Mouse (Mus musculus) kidney, postnatal 0 days (tissue): ENCODE results near the gene Ppp2r2c. TPM values are rescaled to one million over a fixed set of nuclear protein-coding genes. Genes with fewer than 3 reads are reported as not detected.

ENCODE experiments used
- ATAC-seq: fragments of 200-750 bp; cut with Nextera tagmentation; replicated peaks from 2 replicates; pipeline ENCODE4 v1.8.0; 2017; ENCODE audit warnings: low read depth, moderate number of reproducible peaks, moderate TSS enrichment, moderate library complexity; ENCODE audit not compliant: low FRiP score
- DNase-seq: peaks from one replicate; pipeline ENCODE4 v3.0.0-alpha.2; 2016; ENCODE audit warnings: low spot score
- H3K27ac ChIP-seq: fragments of 300-500 bp; sonication (generic); 2 replicates; pipeline ENCODE4 v1.5.1; 2014; ENCODE audit warnings: mild to moderate bottlenecking
- H3K27me3 ChIP-seq: fragments of 300-500 bp; sonication (generic); 2 replicates; pipeline ENCODE4 v1.6.1; 2014; ENCODE audit warnings: low read length, mixed read lengths; ENCODE audit not compliant: insufficient read depth
- H3K36me3 ChIP-seq: fragments of 300-500 bp; sonication (generic); 2 replicates; pipeline ENCODE4 v1.6.1; 2014; ENCODE audit warnings: low read length, mixed read lengths; ENCODE audit not compliant: insufficient read depth
- H3K4me1 ChIP-seq: fragments of 300-500 bp; sonication (generic); replicated peaks from 2 replicates; pipeline ENCODE4 v1.6.1; 2014; ENCODE audit warnings: antibody characterized with exemption, low read length, mixed read lengths; ENCODE audit not compliant: insufficient read depth
- H3K4me2 ChIP-seq: fragments of 300-500 bp; sonication (generic); 2 replicates; pipeline ENCODE4 v1.6.1; 2014; ENCODE audit warnings: mild to moderate bottlenecking, low read length, moderate library complexity, mixed read lengths
- H3K4me3 ChIP-seq: fragments of 300-500 bp; sonication (generic); replicated peaks from 2 replicates; pipeline ENCODE4 v1.5.1; 2014; ENCODE audit warnings: low read depth, low read length
- H3K9ac ChIP-seq: fragments of 300-500 bp; sonication (generic); 2 replicates; pipeline ENCODE4 v1.6.1; 2014; ENCODE audit warnings: low read depth, low read length
- H3K9me3 ChIP-seq: fragments of 300-500 bp; sonication (generic); replicated peaks from 2 replicates; pipeline ENCODE4 v1.6.1; 2016; ENCODE audit warnings: low read length, inconsistent platforms, mixed read lengths
- CTCF ChIP-seq: IDR thresholded peaks from 2 replicates; pipeline ENCODE4 v1.5.1; 2016; ENCODE audit warnings: antibody characterized with exemption, low read depth, mild to moderate bottlenecking, moderate library complexity
- WGBS: fragments of 180-500 bp; shearing (Covaris S2); extraction: QIAGEN DNeasy Blood & Tissue Kit; methylation state at CpG from one replicate; pipeline ENCODE4 v1.1.7; 2014; 5-methylcytosine and 5-hydroxymethylcytosine counted together
- polyA plus RNA-seq: library from polyadenylated mRNA; unstranded; fragments of >200 nt; fragmentation: Nextera tagmentation; extraction: Ambion mirVana; gene quantifications from 2 replicates; pipeline ENCODE4 v1.2.1, GENCODE M21; 2015

Gene Ppp2r2c
- polyA plus RNA-seq, 1 experiment from 2014 or later, result 0.11 TPM

DNA sequence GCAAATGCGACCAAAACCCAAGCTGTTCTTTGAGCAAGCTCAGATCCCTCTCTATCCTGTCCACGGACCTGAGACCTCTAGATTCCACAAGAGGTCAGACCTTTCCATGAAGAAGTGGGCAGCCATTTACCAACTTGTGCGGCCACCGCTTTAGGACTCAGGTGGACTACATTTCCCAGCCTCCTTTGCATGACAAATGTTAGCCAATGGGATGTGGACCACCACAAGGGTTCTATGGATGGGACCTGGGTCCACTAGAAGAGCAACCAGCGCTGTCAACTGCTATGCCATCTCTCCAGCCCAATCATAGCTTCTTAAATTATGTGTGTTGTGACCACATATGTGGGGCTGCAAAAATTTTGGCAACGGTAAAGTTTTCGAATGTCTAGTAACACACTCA, 37.0 kb upstream of the Ppp2r2c start:
- no peak for TF ChIP-seq CTCF
- ATAC-seq (no peak), DNase-seq (no peak)
- Histone ChIP-seq H3K4me3 (no peak overlapping the region), H3K4me2 (no peak overlapping the region), H3K27ac (no peak overlapping the region), H3K27me3 (no peaks in the 10 kb centered on the region), H3K4me1 (peaks cover 4% of the 10 kb centered on the region; the same call in 1 of the 2 replicates), H3K36me3 (no peaks in the 10 kb centered on the region), H3K9ac (no peak overlapping the region), H3K9me3 (no peaks in the 10 kb centered on the region)
- WGBS, result 62% methylated on average over 7 of the region's 7 CpGs

DNA sequence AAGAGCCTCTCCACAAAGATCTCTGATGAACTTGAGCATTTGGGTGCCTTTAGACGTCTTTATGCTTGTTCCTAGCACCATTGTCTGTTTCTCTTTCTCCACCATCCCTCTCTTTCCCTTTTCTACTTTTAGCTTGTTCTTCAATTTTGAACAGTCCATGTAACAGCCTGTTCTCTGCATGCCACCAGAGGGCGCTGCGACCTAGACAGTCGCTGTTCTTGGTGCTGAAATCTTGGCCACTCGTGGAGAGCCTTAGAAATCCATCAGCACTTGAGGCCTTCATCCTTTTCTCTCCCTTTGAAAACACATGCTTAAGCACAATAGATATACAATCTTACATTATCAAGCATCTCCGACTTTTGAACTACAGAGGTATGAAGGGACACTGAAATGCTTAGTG, 32.4 kb upstream of the Ppp2r2c start:
- ATAC-seq (no peak), DNase-seq (peak; percentile 80)
- Histone ChIP-seq H3K9me3 (no peaks in the 10 kb centered on the region), H3K36me3 (no peaks in the 10 kb centered on the region), H3K4me3 (no peak overlapping the region), H3K9ac (no peak overlapping the region), H3K27ac (no peak overlapping the region), H3K27me3 (no peaks in the 10 kb centered on the region), H3K4me1 (0 out of 2 replicates have a peak, but pooled peaks cover under 1% of the 10 kb centered on the region), H3K4me2 (no peak overlapping the region)
- peak; percentile 94 for TF ChIP-seq CTCF
- 0% methylated on average over 6 of the region's 6 CpGs for WGBS

DNA sequence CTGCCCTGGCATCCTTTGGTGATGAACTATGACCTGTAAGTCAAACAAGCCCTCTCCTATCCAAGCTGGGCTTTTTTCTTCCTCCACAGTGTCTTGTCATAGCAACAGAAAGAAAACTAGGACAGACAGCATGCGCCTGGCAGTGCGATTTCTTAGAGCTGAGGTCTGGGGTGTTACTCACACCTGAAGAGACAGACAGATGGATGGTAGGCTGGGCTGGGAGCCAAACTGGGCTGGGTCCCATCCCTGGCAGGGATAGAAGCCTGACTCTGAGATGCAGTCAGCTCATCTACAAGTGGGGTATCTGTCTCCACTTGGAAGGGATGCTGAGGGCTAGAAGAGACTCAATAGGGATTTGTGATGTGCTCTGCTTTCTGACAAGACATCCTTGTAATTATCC, 29.3 kb upstream of the Ppp2r2c start:
- Histone ChIP-seq H3K4me3 (no peak overlapping the region), H3K4me1 (no peaks in the 10 kb centered on the region), H3K27me3 (no peaks in the 10 kb centered on the region), H3K27ac (no peak overlapping the region), H3K36me3 (no peaks in the 10 kb centered on the region), H3K9me3 (no peaks in the 10 kb centered on the region), H3K9ac (no peak overlapping the region), H3K4me2 (no peak overlapping the region)
- ATAC-seq (no peak), DNase-seq (no peak)
- TF ChIP-seq CTCF, result no peak
- 82% methylated on average over 2 of the region's 2 CpGs for WGBS

DNA sequence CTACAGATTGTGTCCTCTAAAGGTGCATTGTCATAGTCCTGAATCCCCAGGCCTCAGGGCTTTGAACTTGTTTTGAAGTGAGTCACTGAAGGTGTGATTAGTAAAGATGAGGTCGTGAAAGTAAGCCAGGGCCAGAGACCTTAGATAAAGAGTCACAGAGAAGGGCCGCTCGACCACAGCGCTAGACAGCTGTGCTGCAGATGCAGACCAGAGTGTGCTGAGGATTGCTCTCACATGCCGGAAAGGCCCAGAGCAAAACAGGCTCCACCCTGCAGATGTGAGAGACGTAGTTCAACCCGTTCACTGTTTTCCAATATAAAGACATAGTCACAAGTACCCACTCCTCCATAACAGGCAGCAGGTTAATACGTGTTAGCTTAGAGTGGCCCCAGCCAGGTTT, 28.7 kb upstream of the Ppp2r2c start:
- no peak for ATAC-seq
- Histone ChIP-seq H3K4me1 (no peaks in the 10 kb centered on the region), H3K9ac (no peak overlapping the region), H3K9me3 (no peaks in the 10 kb centered on the region), H3K4me3 (no peak overlapping the region), H3K36me3 (no peaks in the 10 kb centered on the region), H3K4me2 (no peak overlapping the region), H3K27ac (no peak overlapping the region), H3K27me3 (no peaks in the 10 kb centered on the region)
- 69% methylated on average over 8 of the region's 8 CpGs for WGBS
- DNase-seq, result no peak
- TF ChIP-seq CTCF, result no peak

DNA sequence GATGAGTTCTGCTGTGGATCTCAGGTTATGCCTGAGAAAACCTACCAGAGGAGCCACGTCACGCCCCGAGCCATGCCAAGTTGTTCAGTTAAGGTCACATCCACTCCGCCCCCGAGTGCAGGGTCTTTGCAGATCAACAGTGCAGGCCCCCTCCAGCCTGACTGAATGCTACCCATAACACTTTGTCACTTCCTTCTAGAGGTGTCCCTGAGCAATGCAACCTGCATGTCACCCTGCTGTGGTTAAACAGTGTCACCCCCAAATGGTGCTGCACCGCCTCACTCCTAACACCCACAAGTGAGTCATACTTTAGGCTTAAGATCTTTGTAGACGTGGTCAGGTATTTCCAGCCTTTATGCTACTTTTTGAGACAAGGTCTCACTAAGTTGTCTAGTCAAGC, 28.2 kb upstream of the Ppp2r2c start:
- no peak for TF ChIP-seq CTCF

DNA sequence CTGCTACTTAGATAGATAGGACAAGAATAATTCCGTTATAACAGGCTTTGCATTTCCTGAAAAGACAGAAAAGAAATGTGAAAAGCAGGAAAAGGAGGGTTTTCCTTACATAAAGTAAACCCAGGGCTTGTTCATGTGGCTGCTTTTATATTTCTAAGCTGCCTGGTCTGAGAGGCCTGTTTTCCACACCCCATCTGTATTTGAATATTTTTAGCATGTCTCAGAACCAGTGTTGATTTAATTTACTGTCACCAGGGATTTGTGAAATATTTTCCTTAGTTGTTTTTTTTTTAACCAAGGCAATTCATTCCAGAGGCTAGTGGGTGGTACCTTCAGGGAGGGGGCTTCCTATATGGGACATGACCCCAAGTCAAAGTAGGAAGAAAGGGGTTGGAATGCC, 26.6 kb upstream of the Ppp2r2c start:
- Histone ChIP-seq H3K4me1 (no peaks in the 10 kb centered on the region), H3K4me3 (no peak overlapping the region), H3K27ac (no peak overlapping the region), H3K36me3 (no peaks in the 10 kb centered on the region), H3K9ac (no peak overlapping the region), H3K27me3 (no peaks in the 10 kb centered on the region), H3K4me2 (no peak overlapping the region), H3K9me3 (no peaks in the 10 kb centered on the region)
- no peak for DNase-seq
- 49% methylated on average over 1 of the region's 1 CpGs for WGBS
- no peak for TF ChIP-seq CTCF
- ATAC-seq, result no peak

More for the DNA sequence above, 28.2 kb upstream of the Ppp2r2c start:
- no peak for ATAC-seq
- Histone ChIP-seq H3K4me3 (no peak overlapping the region), H3K27ac (no peak overlapping the region), H3K4me1 (no peaks in the 10 kb centered on the region), H3K36me3 (no peaks in the 10 kb centered on the region), H3K9ac (no peak overlapping the region), H3K4me2 (no peak overlapping the region), H3K27me3 (no peaks in the 10 kb centered on the region), H3K9me3 (no peaks in the 10 kb centered on the region)
- DNase-seq, result no peak
- 76% methylated on average over 7 of the region's 7 CpGs for WGBS

DNA sequence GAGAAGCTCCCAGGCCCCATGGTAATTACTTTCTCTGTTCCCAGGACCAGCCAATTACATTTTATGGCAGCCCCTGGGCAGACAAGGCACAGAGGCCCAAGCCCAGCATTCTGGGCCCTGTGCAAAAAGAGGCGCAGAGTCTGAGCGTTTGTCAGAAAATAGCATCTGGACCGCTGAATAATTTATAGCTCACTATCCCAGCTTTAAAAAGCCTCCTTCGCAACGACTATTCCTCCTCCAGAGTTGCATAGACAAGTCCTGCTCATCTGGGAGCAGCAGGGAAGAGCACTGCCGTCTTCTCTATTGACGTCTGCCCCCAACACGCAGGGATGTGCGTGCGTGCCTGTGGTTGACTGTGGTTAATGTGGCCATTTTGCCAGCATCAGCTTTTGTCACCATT, 23.8 kb upstream of the Ppp2r2c start:
- H3K4me1 ChIP-seq, result no peaks in the 10 kb centered on the region
- no peak overlapping the region for H3K4me3 ChIP-seq
- no peak overlapping the region for H3K9ac ChIP-seq
- H3K36me3 ChIP-seq, result no peaks in the 10 kb centered on the region
- 43% methylated on average over 10 of the region's 10 CpGs for WGBS
- no peaks in the 10 kb centered on the region for H3K9me3 ChIP-seq
- H3K4me2 ChIP-seq, result no peak overlapping the region
- DNase-seq, result no peak
- no peaks in the 10 kb centered on the region for H3K27me3 ChIP-seq
- no peak for ATAC-seq
- TF ChIP-seq CTCF, result no peak
- H3K27ac ChIP-seq, result no peak overlapping the region
